Mouse (Mus musculus): ENCODE data around the gene Itpr3.

DNA sequence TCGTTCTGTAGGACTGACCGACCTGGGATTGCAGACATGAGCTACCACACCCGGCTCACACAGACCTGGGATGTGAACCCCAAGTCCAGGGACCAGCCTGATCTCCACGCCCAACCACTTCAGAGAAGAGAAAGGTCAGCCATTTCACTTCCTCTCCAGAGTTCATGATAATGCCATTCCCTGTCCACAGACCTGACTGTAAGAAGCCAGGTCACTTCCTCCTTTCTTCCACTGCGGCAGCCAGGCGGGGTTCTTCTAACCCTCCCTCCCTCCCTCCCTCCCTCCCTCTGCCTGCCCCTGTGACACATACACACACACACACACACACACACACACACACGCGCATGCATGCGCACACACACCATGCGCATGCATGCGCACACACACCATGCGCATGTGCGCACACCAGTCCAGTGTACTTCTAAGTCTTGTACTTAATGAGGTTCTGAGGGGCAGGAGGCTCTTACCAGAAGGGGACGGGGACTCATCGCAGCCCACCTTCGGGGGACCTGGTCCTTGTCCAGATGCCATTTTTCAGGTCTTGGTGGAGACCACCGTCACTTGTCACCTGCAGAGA lies 31.7 kb upstream of the Itpr3 start:
- TF ChIP-seq CTCF (IDR thresholded peaks at IDR 0.05), result no peak
- no peak for TF ChIP-seq EP300 (IDR thresholded peaks at IDR 0.05)
